Mouse (Mus musculus): ENCODE data around the gene Tatdn3. TPM values are rescaled to one million over a fixed set of nuclear protein-coding genes. Genes with fewer than 3 reads are reported as not detected.

Tatdn3 gene
- total RNA-seq, 2 experiments from 2014 or later, result 12.6 to 14.3 TPM

DNA sequence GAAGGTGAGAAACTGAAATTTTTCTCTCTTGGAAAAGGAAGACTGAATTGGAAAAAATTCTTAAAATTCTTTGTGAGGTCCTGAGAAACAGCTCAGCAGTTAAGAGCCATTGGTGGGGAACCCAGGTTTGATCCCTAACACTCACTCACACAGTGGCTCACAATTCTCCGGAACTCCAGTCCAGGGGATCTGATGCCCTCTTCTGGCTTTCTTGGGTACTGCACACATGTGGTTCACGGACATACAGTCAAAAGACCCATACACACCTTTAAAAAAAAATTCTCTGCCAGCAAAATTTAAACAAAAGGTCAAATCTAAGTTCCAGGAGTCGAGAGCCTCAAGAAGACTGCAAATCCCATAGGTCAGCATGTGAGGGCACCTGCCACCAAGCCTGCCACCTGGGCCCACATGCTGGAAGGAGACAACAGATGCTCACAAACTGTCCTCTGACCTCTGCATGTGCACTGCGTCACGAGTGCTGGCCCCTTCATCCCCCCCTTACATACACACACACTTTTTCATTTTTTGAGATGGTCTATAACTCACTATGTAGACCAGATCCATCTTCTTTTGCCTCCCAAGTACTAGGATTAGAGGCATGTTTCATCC, 22.3 kb upstream of the Tatdn3 start:
- intact Hi-C loops (cut with DNase I), result no loop called here
- DNase-seq, result peak in 1 of 2 experiments; percentile 53

DNA sequence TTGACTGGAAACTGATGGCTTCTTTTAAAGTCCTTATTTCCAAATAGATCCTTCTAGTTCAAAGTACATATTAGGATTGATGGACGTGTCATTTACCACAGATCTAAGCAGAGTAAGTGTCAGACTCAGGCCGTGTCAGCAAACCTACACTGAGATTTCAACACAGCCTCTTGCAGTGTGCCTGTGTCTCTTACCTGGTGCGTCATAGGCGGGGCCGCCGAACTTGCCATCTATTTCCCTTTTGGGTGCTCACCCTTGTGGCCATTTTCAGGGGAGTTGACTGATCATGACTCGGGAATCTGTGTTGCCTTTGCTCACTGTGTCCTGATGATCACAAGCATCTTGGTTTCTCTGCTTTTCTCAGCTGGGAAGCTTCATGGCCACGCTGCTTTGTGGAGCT, 20.5 kb upstream of the Tatdn3 start:
- intact Hi-C loops (cut with DNase I), result no loop called here
- DNase-seq, result no peak

DNA sequence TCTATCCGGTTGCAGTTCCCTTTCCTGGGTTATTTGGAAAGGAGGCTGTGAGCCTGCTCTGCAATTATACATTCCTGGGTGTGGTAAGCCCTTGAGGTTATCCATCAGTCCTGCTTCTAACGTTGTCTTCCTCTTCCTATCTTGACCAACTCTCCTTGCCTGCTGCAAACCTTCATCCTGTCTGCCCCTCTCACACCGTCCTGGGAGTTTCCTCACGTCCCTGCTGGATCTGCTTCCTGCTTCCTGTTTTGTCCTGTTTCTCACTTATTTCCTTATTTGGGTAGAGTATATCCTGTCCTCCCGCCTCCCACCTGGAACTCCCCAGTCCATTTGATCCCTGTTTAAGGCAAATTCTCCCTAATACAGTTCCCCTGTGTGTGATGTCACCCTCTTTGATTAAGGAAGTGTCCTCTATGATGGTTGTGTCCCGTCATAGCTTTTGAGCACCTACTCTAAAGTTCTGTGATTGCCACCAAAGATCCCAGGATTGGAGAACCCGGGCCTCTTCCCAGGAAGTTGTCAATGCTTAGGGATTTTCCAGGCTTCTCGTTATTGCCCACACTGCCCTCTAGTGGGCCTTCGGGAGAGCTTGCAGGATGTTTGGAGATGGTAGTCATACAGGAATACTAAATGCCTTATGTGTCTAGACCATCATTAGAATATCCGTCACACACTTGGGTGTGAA, 12.6 kb upstream of the Tatdn3 start:
- DNase-seq, result peak in 1 of 2 experiments; percentile 38
- intact Hi-C loops (cut with DNase I), result loop anchor here (2.0 to 5.0 kb wide), 2 partner anchors 73 to 131 kb away; no protein-coding TSS in a partner anchor

GRCm38 (mm10) chr1:191073486-191073885, 10.8 kb upstream of the Tatdn3 start:
- intact Hi-C loops (cut with DNase I), result no loop called here
- DNase-seq, result no peak

DNA sequence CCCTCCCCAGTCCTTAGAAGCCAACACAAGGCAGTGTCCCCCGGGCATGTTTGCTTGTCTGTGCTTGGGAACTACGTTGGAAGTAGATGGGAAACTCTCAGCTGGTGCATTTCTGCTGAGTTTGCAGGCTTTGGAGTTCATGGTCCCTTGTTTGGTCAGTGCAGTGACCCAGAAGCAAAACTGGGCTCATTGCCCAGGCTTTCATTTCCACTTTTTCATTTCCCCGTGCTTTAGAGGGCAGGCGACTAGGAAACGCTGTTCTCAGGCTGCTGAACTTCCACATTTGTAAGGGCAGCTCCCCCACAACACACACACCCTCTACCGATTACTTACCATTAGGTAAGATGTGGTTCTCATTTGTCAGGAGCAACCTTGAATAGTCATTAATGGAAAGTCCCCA, 10.3 kb upstream of the Tatdn3 start:
- intact Hi-C loops (cut with DNase I), result no loop called here
- no peak for DNase-seq

DNA sequence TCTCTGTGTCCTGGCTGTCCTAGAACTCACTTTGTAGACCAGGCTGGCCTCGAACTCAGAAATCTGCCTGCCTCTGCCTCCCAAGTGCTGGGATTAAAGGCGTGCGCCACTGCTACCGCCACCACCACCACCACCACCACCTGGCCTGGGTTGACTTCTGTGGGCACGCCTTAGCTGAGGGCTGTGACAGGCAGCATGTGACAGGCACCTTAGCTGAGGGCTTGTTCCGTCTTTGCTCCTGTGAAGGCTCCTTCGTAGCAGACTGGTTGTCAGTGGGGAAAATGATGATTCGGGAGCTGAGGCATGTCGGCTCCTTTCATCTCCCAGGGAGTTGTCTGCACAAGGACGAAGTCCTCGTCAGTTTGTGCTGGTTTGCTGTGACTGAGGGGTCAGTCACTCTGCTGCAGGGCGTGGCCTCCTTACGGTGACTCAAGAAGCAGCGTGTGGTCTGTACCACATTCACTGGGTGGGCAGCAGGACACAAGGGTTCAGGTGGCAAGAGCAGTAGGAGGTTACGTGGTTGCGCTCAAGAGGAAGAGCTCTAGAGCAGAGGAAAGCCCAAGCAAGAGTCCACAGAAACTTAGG, 9.7 kb upstream of the Tatdn3 start:
- no peak for DNase-seq

DNA sequence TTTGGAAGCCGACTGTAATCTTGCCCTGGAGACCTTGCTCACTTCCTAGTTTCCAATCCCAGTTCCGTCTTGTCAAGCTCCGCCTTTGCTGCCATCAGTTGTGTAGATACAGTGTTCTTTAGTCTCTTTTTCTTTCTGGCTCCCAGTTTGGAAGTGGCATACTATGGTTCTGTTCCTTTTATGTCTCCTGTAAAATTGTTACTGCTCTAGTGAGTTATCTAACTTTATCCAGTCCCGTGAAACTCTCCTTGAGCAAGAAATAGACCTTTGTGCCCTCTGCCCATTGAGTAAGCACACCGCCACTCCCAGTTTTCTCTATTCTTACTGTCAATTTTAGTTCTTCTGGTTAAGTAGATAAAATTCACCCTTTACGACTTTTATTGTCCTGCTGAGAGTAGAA, 8.9 kb upstream of the Tatdn3 start:
- DNase-seq, result no peak
- intact Hi-C loops (cut with DNase I), result no loop called here

More for the DNA sequence above, 9.7 kb upstream of the Tatdn3 start:
- intact Hi-C loops (cut with DNase I), result no loop called here

DNA sequence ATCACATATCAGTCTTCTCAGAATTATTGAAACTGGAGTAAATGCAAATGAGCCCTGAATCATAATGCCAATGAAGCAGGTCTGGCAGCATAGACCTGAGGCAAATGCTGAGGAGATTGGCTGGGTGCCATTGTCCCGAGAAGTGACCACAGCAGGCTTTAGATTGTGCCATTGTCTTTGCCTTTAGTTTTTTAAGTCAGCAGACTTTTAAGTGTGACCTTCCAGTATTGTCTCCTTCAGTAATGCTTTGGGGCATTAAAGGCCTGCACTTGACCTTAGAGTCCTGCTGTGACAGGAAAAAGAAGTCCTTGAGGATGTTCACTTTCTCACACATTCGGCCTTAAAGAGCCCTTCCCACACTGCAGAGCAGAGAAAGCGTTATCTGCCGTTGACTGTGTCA, 7.5 kb upstream of the Tatdn3 start:
- intact Hi-C loops (cut with DNase I), result no loop called here
- DNase-seq, result no peak

DNA sequence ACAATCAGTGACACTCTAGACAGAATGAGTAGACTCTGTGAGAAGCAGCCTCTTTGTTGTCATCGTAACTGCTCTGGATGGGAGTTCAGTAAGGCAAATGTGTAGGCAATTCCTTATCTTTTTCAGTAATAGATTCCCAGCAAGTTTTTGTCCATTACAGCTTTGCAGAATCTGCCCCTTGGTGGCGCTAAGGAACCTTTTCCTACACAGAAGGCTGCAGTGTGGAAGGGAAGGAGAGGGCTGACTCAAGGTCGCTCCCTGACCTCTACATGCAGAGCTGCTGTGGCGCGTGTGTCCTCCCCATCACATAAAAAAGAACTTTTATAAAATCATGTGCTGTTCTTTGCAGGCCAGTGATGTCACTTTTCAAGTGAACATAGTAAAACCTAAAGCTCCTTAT, 5.6 kb upstream of the Tatdn3 start:
- DNase-seq, result no peak
- intact Hi-C loops (cut with DNase I), result no loop called here

DNA sequence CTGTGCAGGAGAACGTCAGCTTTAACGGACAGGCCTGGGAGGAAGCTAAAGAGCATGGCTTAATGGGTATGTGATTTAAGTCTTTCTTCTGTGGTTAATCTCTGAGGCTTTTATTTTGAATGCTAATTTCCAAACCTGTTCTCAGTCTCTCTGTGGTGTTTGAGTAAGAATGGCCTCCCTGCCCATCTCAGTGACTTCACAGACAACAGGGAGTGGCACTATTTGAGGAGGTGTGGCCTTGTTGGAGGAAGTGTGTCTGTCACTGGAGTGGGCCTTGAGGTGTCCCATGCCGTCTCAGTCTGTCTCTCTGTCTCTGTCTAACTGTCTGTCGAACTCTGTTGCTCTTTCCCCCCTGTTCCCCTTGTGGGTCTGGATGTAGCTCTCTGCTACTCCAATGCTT, 2.5 kb upstream of the Tatdn3 start:
- no peak for DNase-seq
- intact Hi-C loops (cut with DNase I), result no loop called here

GRCm38 (mm10) chr1:191064535-191064934, 1.8 kb upstream of the Tatdn3 start:
- intact Hi-C loops (cut with DNase I), result loop anchor here (5.0 kb wide), 1 partner anchor 37 kb away; the partner anchor contains the start of gene Flvcr1
- no peak for DNase-seq

DNA sequence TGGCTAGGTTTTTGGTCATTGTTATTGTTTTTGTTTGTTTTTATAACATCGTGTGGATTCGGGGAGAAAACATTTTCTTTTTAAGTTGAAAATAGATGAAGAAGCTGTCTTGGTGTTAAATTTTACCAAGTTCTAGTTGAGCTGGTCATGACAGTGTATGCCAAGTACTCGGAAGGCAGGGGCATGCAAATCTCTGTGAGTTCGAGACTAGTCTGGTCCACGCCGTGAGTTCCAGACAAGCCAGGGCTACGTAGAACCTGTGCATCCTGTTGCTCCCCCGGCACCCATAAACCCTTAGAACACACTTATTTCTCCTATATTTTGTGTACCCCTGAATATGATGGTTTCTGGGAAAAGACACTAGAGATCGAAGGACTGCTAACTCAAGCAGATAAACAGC, 968 bp upstream of the Tatdn3 start:
- intact Hi-C loops (cut with DNase I), result loop anchor here (5.0 kb wide), 1 partner anchor 36 kb away; the partner anchor contains the start of gene Flvcr1
- no peak for DNase-seq

GRCm38 (mm10) chr1:191062241-191062780, 421 bp downstream of the Tatdn3 start:
- DNase-seq, result no peak
- intact Hi-C loops (cut with DNase I), result loop anchor here (5.0 kb wide), 1 partner anchor 35 kb away; the partner anchor contains the start of gene Flvcr1

DNA sequence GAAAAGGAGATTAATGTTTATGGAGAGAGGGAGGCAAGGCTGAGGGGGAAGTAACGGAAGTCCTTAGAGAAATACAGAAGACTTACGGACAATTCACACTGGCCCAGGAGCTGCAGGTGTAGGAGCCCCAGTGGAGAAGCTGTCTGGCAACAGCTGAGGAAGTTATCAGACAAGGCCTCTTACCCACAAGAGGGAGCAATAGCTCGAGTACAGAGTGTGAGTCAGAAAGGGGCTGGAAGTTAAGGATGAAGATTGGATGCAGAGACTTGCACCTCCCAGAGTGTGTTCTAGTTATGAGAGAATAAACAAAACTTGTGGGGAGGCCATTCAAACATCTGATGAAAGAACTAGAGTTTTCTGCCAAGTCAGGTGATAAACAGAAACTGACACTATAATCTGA, 5.3 kb downstream of the Tatdn3 start:
- no peak for DNase-seq
- intact Hi-C loops (cut with DNase I), result loop anchor here (5.0 kb wide), 2 partner anchors 45 to 115 kb away; no protein-coding TSS in a partner anchor

GRCm38 (mm10) chr1:191055533-191055873, 7.2 kb downstream of the Tatdn3 start:
- intact Hi-C loops (cut with DNase I), result loop anchor here (5.0 kb wide), 2 partner anchors 43 to 113 kb away; no protein-coding TSS in a partner anchor
- no peak for DNase-seq

- no peak for DNase-seq
- intact Hi-C loops (cut with DNase I), result loop anchor here (5.0 kb wide), 2 partner anchors 43 to 113 kb away; no protein-coding TSS in a partner anchor
These were observed 7.7 kb downstream of the Tatdn3 start for GRCm38 (mm10) chr1:191054870-191055532.

DNA sequence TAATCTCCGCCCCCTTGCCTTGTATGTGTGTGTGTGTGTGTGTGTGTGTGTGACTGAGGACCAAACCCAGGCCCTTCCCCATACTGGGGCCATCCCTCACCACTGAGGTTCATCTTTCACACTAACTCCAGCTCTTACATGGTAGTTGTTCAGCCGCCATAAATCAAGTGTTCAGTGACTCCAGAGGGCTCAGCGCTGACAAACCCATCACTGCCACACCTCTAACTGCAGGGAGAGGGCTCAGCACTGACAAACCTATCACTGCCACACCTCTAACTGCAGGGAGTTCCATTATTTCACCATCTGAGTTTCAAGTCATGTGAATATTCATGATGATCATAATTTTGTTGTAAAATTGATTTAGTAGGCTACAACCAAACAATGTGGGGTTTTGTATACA, 9.2 kb downstream of the Tatdn3 start:
- no peak for DNase-seq
- intact Hi-C loops (cut with DNase I), result no loop called here

DNA sequence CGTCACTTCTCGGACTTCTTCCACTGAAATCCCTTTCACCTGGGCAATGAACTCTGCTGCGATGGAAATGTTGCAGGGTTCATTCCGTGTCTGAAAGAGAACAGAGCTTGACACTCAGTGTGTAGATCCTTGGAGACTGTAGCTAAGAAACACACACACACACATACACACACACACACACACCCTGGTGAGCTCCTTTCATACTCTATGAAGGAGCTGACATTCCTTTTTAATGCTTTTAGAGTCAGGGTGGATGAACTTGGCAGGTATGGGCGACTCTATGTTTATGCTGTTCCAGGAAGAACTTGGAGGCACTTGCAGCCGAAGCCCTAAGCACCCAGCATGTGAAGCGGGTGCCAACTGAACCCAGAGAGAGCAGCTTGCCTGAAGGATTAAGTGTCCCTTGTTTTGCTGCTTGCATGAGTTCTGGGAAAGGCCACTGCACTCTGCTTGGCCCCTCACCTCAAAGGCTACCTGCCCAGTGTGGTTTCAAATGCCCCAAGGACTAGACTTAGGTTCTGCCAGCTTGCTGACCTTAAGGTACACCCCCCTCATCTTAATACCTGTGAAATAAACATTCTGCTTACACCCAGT, 16.4 kb downstream of the Tatdn3 start:
- peak; percentile 25 to 63 for DNase-seq
- intact Hi-C loops (cut with DNase I), result no loop called here

DNA sequence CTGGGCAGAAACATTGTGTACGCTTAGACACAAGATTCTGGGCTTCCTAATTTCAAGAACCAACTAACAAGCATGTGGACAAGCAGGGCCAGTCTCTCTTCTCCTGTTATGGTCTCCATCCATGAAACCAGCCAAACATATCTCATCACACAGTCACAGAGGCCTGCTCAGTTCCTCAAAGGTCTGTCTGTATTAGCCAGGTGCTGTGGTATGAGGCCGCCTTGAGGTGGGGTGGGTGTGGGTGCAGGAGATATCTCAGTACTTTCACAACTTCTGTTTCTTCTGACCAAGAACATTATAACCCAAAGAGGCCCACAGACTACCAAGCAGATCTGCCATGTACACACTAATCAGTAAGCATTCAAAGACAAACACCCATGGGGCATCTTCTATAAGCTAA, 17.5 kb downstream of the Tatdn3 start:
- DNase-seq, result no peak
- intact Hi-C loops (cut with DNase I), result no loop called here

DNA sequence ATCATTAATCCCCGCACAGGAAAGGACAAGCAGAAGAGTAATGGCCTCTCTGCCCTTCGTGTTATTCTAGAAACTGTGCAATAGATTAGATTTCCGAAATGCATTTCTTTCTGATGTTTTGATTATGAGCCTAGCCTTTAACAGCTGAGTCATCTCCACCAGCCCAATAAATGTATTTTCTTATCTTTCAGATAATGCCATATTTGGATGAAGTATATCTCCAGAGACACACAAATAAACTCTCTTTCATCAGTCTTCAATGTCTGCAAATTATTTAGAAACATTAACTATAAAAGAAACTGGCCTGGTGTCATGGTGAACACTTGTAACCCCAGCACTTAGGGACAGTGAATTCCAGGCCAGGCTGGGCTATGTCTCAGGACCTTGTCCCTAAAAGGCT, 20.0 kb downstream of the Tatdn3 start:
- DNase-seq, result no peak
- intact Hi-C loops (cut with DNase I), result no loop called here
